Mouse (Mus musculus) stomach, adult 2 months (tissue): ENCODE results near the gene Adgrf4. TPM values are rescaled to one million over a fixed set of nuclear protein-coding genes. Genes with fewer than 3 reads are reported as not detected.

Source experiments
- polyA plus RNA-seq: library from polyadenylated mRNA; depleted of rRNA; stranded (reverse); fragments of >200 nt; gene quantifications from 2 replicates; pipeline ENCODE4 v1.2.3, GENCODE M21; 2012; rRNA removed

Gene Adgrf4
- polyA plus RNA-seq, result 1.9 and 2.6 TPM in 2 replicates

GRCm38 (mm10) chr17:42692136-42692535 lies at the start of gene Adgrf4:
Gene Adgrf4 (minus strand): TSS chr17:42692284.

GRCm38 (mm10) chr17:42741801-42742217 lies 49.7 kb upstream of the Adgrf4 start, which contains the start of gene Adgrf2:
Gene Adgrf2 (minus strand): TSS chr17:42742179.

GRCm38 (mm10) chr17:42611295-42611694 lies 80.8 kb downstream of the Adgrf4 start, which contains the start of gene Opn5:
Gene Opn5 (minus strand): TSS chr17:42611395.

Other genes starting within 250 kb of the Adgrf4 start
- not detected in 2 replicates for gene Opn5, start 80.9 kb downstream of the Adgrf4 start, polyA plus RNA-seq
- gene Adgrf2, start 49.9 kb upstream of the Adgrf4 start, polyA plus RNA-seq, result 0.28 and 0.35 TPM in 2 replicates
- 8.8 and 9.4 TPM in 2 replicates for gene Cd2ap, start 184.4 kb upstream of the Adgrf4 start, polyA plus RNA-seq